Mouse (Mus musculus) myocyte (in vitro differentiated cells): ENCODE results near the gene Slc4a11. TPM values are rescaled to one million over a fixed set of nuclear protein-coding genes. Genes with fewer than 3 reads are reported as not detected.
"Not testable (repeated sequence)": the region's sequence is repeated elsewhere in the genome, so short reads cannot be mapped to it uniquely, and the experiment has no call there.

Source experiments
- H3K27me3 ChIP-seq: one replicate; pipeline ENCODE4 v1.6.1; 2011; ENCODE audit not compliant: control insufficient read depth, insufficient read depth, insufficient read length
- H3K36me3 ChIP-seq: one replicate; pipeline ENCODE4 v1.6.1; 2011; ENCODE audit not compliant: control insufficient read depth, insufficient read depth
- H3K4me2 ChIP-seq: one replicate; pipeline ENCODE4 v1.6.1; 2011; ENCODE audit warnings: low read depth, control low read depth
- H3K4me3 ChIP-seq: one replicate; pipeline ENCODE4 v1.5.1; 2011; ENCODE audit warnings: mild to moderate bottlenecking, control low read depth, moderate library complexity
- H3K79me2 ChIP-seq: one replicate; pipeline ENCODE4 v1.6.1; 2011; ENCODE audit not compliant: control insufficient read depth, insufficient read depth
- H3ac ChIP-seq: one replicate; pipeline ENCODE4 v1.6.1; 2011; ENCODE audit not compliant: control insufficient read depth, insufficient read length
- CEBPB ChIP-seq: IDR thresholded peaks from 2 replicates; pipeline ENCODE4 v1.6.1; 2011; ENCODE audit warnings: mild to moderate bottlenecking, moderate library complexity; ENCODE audit not compliant: poor library complexity, insufficient read depth, severe bottlenecking
- E2F4 ChIP-seq: IDR thresholded peaks from one replicate; pipeline ENCODE4 v1.6.1; 2011; ENCODE audit warnings: mild to moderate bottlenecking, control low read depth, moderate library complexity; ENCODE audit not compliant: insufficient read depth
- MAX ChIP-seq: IDR thresholded peaks from one replicate; pipeline ENCODE4 v1.6.1; 2011; ENCODE audit warnings: low read depth, mild to moderate bottlenecking, control low read depth
- MYOD1 ChIP-seq, 3 experiments: IDR thresholded peaks; one replicate each; pipeline ENCODE4 v1.6.1; 2011; ENCODE audit warnings: control low read depth in 2 of 3, low read depth in 2 of 3, mild to moderate bottlenecking in 2 of 3, moderate library complexity in 1 of 3; ENCODE audit not compliant: insufficient read length in 2 of 3, control insufficient read depth in 1 of 3
- MYOG ChIP-seq, 3 experiments: IDR thresholded peaks; one replicate each; pipeline ENCODE4 v1.6.1; 2011; ENCODE audit warnings: control low read depth in 2 of 3, low read depth in 2 of 3, mild to moderate bottlenecking in 2 of 3; ENCODE audit not compliant: insufficient read length in 2 of 3, control insufficient read depth in 1 of 3, insufficient read depth in 1 of 3
- POLR2A ChIP-seq: IDR thresholded peaks from one replicate; pipeline ENCODE4 v1.6.1; 2011; ENCODE audit warnings: low read depth, mild to moderate bottlenecking, control low read depth, moderate library complexity; ENCODE audit not compliant: insufficient read length
- POLR2AphosphoS2 ChIP-seq: IDR thresholded peaks from one replicate; pipeline ENCODE4 v1.6.1; 2011; ENCODE audit warnings: low read depth, control low read depth; ENCODE audit not compliant: insufficient read length
- REST ChIP-seq: IDR thresholded peaks from one replicate; pipeline ENCODE4 v1.6.1; 2011; ENCODE audit warnings: mild to moderate bottlenecking, control low read depth, moderate library complexity; ENCODE audit not compliant: insufficient read depth, insufficient read length
- SRF ChIP-seq: IDR thresholded peaks from one replicate; pipeline ENCODE4 v1.6.1; 2011; ENCODE audit warnings: low read depth; ENCODE audit not compliant: control insufficient read depth, insufficient read length
- TCF12 ChIP-seq: IDR thresholded peaks from one replicate; pipeline ENCODE4 v1.6.1; 2011; ENCODE audit warnings: mild to moderate bottlenecking, control low read depth; ENCODE audit not compliant: poor library complexity, insufficient read depth, severe bottlenecking
- TCF3 ChIP-seq: IDR thresholded peaks from one replicate; pipeline ENCODE4 v1.6.1; 2011; ENCODE audit warnings: low read depth, control low read depth; ENCODE audit not compliant: insufficient read length
- USF1 ChIP-seq: IDR thresholded peaks from one replicate; pipeline ENCODE4 v1.6.1; 2011; ENCODE audit warnings: low read depth, mild to moderate bottlenecking, control low read depth, moderate library complexity
- polyA plus RNA-seq: library from polyadenylated mRNA; unstranded; fragments of >200 nt; fragmentation: generic; extraction: Trizol; gene quantifications from one replicate; pipeline ENCODE4 v1.2.1, GENCODE M21; 2012; ENCODE audit warnings: missing spikeins

Slc4a11 gene
- polyA plus RNA-seq, 1 experiment = 1.4 TPM

DNA sequence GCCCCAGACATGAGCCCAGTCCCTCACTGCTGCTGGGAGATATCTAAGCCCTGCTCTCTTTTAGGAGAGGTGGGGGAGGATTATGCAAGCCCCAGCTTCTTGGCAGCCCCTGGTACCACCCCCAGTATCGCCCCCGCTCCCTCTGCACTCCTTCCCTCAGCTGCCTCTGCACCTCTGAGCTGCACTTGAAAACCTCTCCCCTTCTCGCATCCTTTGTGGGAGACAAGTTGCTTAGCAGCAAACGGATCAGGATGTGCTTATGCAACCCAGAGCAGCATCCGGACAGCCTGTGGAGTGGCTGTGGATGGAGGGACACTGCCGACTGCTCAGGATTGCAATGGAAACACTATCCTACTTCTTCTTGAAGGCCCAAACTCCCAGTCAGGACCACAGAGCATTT is 39.8 kb downstream of the Slc4a11 start:
- Histone ChIP-seq H3K4me2 (no peak overlapping the region), H3K36me3 (peaks cover 49% of the 10 kb centered on the region), H3K27me3 (no peaks in the 10 kb centered on the region), H3K79me2 (peaks cover under 1% of the 10 kb centered on the region), H3K4me3 (no peak overlapping the region), H3ac (no peak overlapping the region)
- TF ChIP-seq TCF3 (no peak), REST (no peak), POLR2A (no peak), CEBPB (no peak), MAX (no peak), POLR2AphosphoS2 (no peak), MYOD1 (IDR thresholded peaks at IDR 0.05; ENCODE audit: control insufficient read depth in 1 of 3, insufficient read length in 2 of 3, low read depth in 2 of 3) (no peak), SRF (no peak), MYOG (IDR thresholded peaks at IDR 0.05; ENCODE audit: control insufficient read depth in 1 of 3, insufficient read depth in 1 of 3, insufficient read length in 2 of 3, low read depth in 2 of 3) (no peak), E2F4 (no peak), TCF12 (no peak), USF1 (no peak)

DNA sequence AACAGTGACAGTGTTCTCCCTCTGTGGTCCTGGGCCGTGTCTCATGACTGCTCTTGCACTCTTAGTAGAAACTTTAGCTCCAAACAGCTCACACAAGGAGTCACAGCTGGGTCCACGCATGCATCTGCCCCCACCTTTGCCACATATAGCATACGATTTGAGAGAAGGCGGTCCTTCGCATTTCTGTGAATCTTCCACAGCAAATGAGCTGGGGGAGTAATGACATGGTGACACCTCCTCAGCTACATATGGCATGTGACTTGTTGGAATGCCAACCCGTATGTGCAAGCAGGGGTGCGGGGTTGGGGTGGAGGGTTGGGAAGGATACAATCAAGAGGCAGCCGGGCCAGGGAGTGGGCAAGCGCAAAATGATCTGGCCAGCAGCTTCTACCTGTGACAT is 40.8 kb downstream of the Slc4a11 start:
- Histone ChIP-seq H3K27me3 (no peaks in the 10 kb centered on the region), H3K4me3 (no peak overlapping the region), H3K79me2 (no peaks in the 10 kb centered on the region), H3ac (no peak overlapping the region), H3K36me3 (peaks cover 40% of the 10 kb centered on the region), H3K4me2 (no peak overlapping the region)
- TF ChIP-seq SRF (no peak), MYOD1 (IDR thresholded peaks at IDR 0.05; ENCODE audit: control insufficient read depth in 1 of 3, insufficient read length in 2 of 3, low read depth in 2 of 3) (no peak), E2F4 (no peak), TCF12 (no peak), MAX (no peak), REST (no peak), TCF3 (no peak), POLR2A (no peak), POLR2AphosphoS2 (no peak), USF1 (no peak), CEBPB (no peak), MYOG (IDR thresholded peaks at IDR 0.05; ENCODE audit: control insufficient read depth in 1 of 3, insufficient read depth in 1 of 3, insufficient read length in 2 of 3, low read depth in 2 of 3) (no peak)

DNA sequence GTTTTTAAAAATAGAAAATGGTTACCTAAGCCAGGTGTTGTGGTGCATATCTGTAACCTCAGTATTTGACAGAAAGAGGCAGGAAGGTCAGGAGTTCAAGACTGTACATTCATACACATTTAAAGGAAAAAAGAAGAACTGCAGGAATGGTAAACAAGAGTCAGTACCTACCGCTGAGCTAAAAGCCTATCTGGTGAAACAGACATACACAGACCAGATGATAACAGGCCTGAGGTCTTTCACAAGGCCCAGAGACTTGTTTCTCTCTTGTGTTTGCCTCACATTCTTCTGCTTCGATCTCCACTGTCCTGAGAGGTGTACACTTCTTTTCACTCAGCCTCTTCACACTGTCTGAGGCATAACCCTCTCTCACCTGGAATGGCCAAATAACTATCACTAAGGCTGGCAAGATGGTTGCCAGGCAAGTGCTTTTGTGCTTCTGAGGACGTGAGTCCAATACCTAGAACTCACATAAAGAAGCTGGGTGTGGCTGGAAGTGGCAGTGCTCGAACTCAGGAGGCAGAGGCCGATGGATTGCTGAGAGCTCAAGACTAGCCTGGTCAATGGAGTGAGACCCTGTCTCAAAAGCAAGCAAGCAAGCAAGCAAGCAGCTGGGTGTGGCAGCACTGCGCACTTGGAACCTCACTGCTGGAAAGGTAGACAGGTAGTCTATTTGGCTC is 41.5 kb downstream of the Slc4a11 start:
- no peak overlapping the region for H3ac ChIP-seq
- TF ChIP-seq USF1 (no peak), SRF (no peak), POLR2A (no peak), MAX (no peak), CEBPB (no peak), POLR2AphosphoS2 (no peak), MYOG (IDR thresholded peaks at IDR 0.05; ENCODE audit: control insufficient read depth in 1 of 3, insufficient read depth in 1 of 3, insufficient read length in 2 of 3, low read depth in 2 of 3) (no peak), MYOD1 (IDR thresholded peaks at IDR 0.05; ENCODE audit: control insufficient read depth in 1 of 3, insufficient read length in 2 of 3, low read depth in 2 of 3) (no peak)
- no peaks in the 10 kb centered on the region for H3K79me2 ChIP-seq
- H3K4me3 ChIP-seq = no peak overlapping the region
- H3K36me3 ChIP-seq = peaks cover 33% of the 10 kb centered on the region
- no peaks in the 10 kb centered on the region for H3K27me3 ChIP-seq
- no peak overlapping the region for H3K4me2 ChIP-seq

DNA sequence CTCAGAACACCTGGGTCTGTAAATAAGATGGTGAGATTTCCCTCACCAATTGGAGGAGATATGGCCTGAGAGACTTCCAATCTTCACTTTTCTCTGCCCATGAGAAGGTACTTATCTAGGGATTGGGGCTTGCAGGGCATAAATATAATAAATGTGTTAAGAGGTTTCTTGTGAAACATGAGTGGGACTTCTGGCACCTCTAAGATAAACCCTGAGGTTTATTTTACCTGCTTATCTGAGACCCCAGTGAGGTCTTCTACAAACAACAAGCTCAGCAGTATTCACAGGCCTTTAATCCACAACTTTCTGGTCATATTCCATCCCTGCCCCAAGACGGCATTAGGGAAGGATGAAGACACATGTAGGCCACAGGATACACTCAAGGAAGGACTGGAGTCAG is 43.6 kb downstream of the Slc4a11 start:
- H3K4me3 ChIP-seq = no peak overlapping the region
- no peaks in the 10 kb centered on the region for H3K79me2 ChIP-seq
- TF ChIP-seq TCF12 (no peak), E2F4 (no peak), POLR2AphosphoS2 (no peak), SRF (no peak), REST (no peak), CEBPB (no peak), TCF3 (no peak), MYOD1 (IDR thresholded peaks at IDR 0.05; ENCODE audit: control insufficient read depth in 1 of 3, insufficient read length in 2 of 3, low read depth in 2 of 3) (no peak), POLR2A (no peak), MAX (no peak)
- H3ac ChIP-seq = no peak overlapping the region
- no peaks in the 10 kb centered on the region for H3K27me3 ChIP-seq
- H3K4me2 ChIP-seq = no peak overlapping the region
- H3K36me3 ChIP-seq = peaks cover 31% of the 10 kb centered on the region

DNA sequence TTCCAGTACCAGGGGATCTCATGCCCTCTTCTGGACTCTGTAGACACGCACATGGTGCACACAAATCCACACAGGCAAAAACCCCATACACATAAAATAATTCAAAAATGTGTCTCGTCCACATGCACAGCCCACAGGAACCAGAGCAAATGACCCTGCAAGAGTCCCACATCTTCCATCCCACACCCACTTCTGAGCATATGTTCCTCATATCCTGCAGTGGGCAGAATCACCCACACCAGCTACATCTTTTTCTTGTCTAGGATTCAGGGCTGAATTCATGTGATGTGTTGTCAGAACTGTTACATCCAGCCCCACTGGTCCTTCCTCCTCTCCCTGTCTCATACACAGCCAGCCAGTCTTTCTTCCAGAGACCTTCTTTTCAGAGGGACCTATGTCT is 44.0 kb downstream of the Slc4a11 start:
- Histone ChIP-seq H3K4me2 (no peak overlapping the region), H3ac (no peak overlapping the region), H3K79me2 (no peaks in the 10 kb centered on the region), H3K36me3 (peaks cover 31% of the 10 kb centered on the region), H3K4me3 (no peak overlapping the region), H3K27me3 (no peaks in the 10 kb centered on the region)
- TF ChIP-seq TCF12 (no peak), MYOD1 (IDR thresholded peaks at IDR 0.05; ENCODE audit: control insufficient read depth in 1 of 3, insufficient read length in 2 of 3, low read depth in 2 of 3) (no peak), REST (no peak), POLR2A (no peak), CEBPB (no peak), E2F4 (no peak), SRF (no peak), MAX (no peak), TCF3 (no peak), POLR2AphosphoS2 (no peak), MYOG (IDR thresholded peaks at IDR 0.05; ENCODE audit: control insufficient read depth in 1 of 3, insufficient read depth in 1 of 3, insufficient read length in 2 of 3, low read depth in 2 of 3) (no peak), USF1 (no peak)

DNA sequence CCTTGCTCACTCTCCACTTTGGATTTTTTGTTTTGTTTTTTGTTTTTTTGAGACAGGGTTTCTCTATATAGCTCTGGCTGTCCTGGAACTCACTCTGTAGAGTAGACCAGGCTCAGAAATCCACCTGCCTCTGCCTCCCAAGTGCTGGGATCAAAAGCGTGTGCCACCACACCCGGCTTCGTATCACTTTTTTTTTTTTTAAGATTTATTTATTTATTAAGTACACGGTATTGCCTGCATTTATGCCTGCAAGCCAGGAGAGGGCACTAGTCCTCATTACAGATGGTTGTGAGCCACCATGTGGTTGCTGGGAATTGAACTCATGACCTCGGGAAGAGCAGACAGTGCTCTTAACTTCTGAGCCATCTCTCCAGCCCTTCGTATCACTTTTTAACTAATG is 48.3 kb downstream of the Slc4a11 start:
- not testable (repeated sequence) for H3K27me3 ChIP-seq, H3K4me2 ChIP-seq, H3K79me2 ChIP-seq, H3K4me3 ChIP-seq, H3K36me3 ChIP-seq, H3ac ChIP-seq
